Mouse (Mus musculus): ENCODE data around the gene C3ar1. TPM values are rescaled to one million over a fixed set of nuclear protein-coding genes. Genes with fewer than 3 reads are reported as not detected.
A peak's percentile ranks its signal among the peaks of the same experiment; 100 is the strongest.

C3ar1 gene
- total and polyA plus RNA-seq, 3 experiments: 1.9 to 3.7 (median 2.5) TPM

GRCm38 (mm10) chr6:122879781-122880505 lies 24.0 kb upstream of the C3ar1 start:
- Histone ChIP-seq H3K4me3 (no peak overlapping the region), H3K9ac (ENCODE audit: low read depth, low read length) (no peak overlapping the region), H3K36me3 (ENCODE audit: control insufficient read depth, insufficient read depth, low read length) (peaks cover 8% of the 10 kb centered on the region), H3K79me2 (replicated peaks; ENCODE audit: control insufficient read depth, insufficient read depth, low read length) (peaks cover 3% of the 10 kb centered on the region), H3K4me1 (ENCODE audit: control insufficient read depth, insufficient read depth, low read length) (peaks cover 2% of the 10 kb centered on the region; the same call in 1 of the 2 replicates), H3K27me3 (ENCODE audit: control insufficient read depth, insufficient read depth, low read length) (no peaks in the 10 kb centered on the region), H3K27ac (no peak overlapping the region)
- DNase-seq: no peak
- 85% methylated on average over 7 of the region's 7 CpGs for WGBS
- no peak for TF ChIP-seq POLR2A (IDR thresholded peaks at IDR 0.05; ENCODE audit: insufficient read depth, low read depth, low read length)
- no peak for TF ChIP-seq EP300 (IDR thresholded peaks at IDR 0.05; ENCODE audit: insufficient read depth, low read depth, low read length)
- TF ChIP-seq CTCF (IDR thresholded peaks at IDR 0.05): no peak
- intact Hi-C loops (cut with DNase I): no loop called here

- H3K9ac ChIP-seq (ENCODE audit: low read depth, low read length): no peak overlapping the region
- H3K27ac ChIP-seq: no peak overlapping the region
- no peak overlapping the region for H3K4me3 ChIP-seq
- no peaks in the 10 kb centered on the region for H3K27me3 ChIP-seq (ENCODE audit: control insufficient read depth, insufficient read depth, low read length)
- H3K4me1 ChIP-seq (ENCODE audit: control insufficient read depth, insufficient read depth, low read length): peaks cover 2% of the 10 kb centered on the region; the same call in 1 of the 2 replicates
- intact Hi-C loops (cut with DNase I): no loop called here
- H3K36me3 ChIP-seq (ENCODE audit: control insufficient read depth, insufficient read depth, low read length): peaks cover 8% of the 10 kb centered on the region
- TF ChIP-seq POLR2A (IDR thresholded peaks at IDR 0.05; ENCODE audit: insufficient read depth, low read depth, low read length) (no peak), CTCF (IDR thresholded peaks at IDR 0.05) (no peak), EP300 (IDR thresholded peaks at IDR 0.05; ENCODE audit: insufficient read depth, low read depth, low read length) (no peak)
- WGBS: 73% methylated on average over 7 of the region's 7 CpGs
- H3K79me2 ChIP-seq (replicated peaks; ENCODE audit: control insufficient read depth, insufficient read depth, low read length): peaks cover 3% of the 10 kb centered on the region
- no peak for DNase-seq
Observed at GRCm38 (mm10) chr6:122879141-122879735, 23.3 kb upstream of the C3ar1 start.

GRCm38 (mm10) chr6:122874720-122875389 lies 18.9 kb upstream of the C3ar1 start:
- Histone ChIP-seq H3K9ac (ENCODE audit: low read depth, low read length) (peak overlapping the region; percentile 86), H3K36me3 (ENCODE audit: control insufficient read depth, insufficient read depth, low read length) (peaks cover 8% of the 10 kb centered on the region), H3K27me3 (ENCODE audit: control insufficient read depth, insufficient read depth, low read length) (no peaks in the 10 kb centered on the region), H3K79me2 (replicated peaks; ENCODE audit: control insufficient read depth, insufficient read depth, low read length) (peaks cover 3% of the 10 kb centered on the region), H3K4me3 (peak overlapping the region; percentile 94), H3K4me1 (ENCODE audit: control insufficient read depth, insufficient read depth, low read length) (peaks cover 2% of the 10 kb centered on the region; the same call in 1 of the 2 replicates), H3K27ac (peak overlapping the region; percentile 94)
- WGBS: under 1% methylated on average over 31 of the region's 31 CpGs
- TF ChIP-seq POLR2A (IDR thresholded peaks at IDR 0.05; ENCODE audit: insufficient read depth, low read depth, low read length) (no peak), EP300 (IDR thresholded peaks at IDR 0.05; ENCODE audit: insufficient read depth, low read depth, low read length) (no peak), CTCF (IDR thresholded peaks at IDR 0.05) (no peak)
- DNase-seq: no peak
- intact Hi-C loops (cut with DNase I): loop anchor here (2.0 to 5.0 kb wide), 2 partner anchors 64 to 133 kb away; no protein-coding TSS in a partner anchor

- TF ChIP-seq POLR2A (IDR thresholded peaks at IDR 0.05; ENCODE audit: insufficient read depth, low read depth, low read length) (peak; percentile 79), CTCF (IDR thresholded peaks at IDR 0.05) (peak; percentile 96), EP300 (IDR thresholded peaks at IDR 0.05; ENCODE audit: insufficient read depth, low read depth, low read length) (peak; percentile 55)
- Histone ChIP-seq H3K79me2 (replicated peaks; ENCODE audit: control insufficient read depth, insufficient read depth, low read length) (peaks cover 3% of the 10 kb centered on the region), H3K9ac (ENCODE audit: low read depth, low read length) (peak within 1 kb of the TSS; percentile 86), H3K27me3 (ENCODE audit: control insufficient read depth, insufficient read depth, low read length) (no peaks in the 10 kb centered on the region), H3K27ac (peak within 1 kb of the TSS; percentile 94), H3K4me1 (ENCODE audit: control insufficient read depth, insufficient read depth, low read length) (peaks cover 2% of the 10 kb centered on the region; the same call in 1 of the 2 replicates), H3K4me3 (peak within 1 kb of the TSS; percentile 94), H3K36me3 (ENCODE audit: control insufficient read depth, insufficient read depth, low read length) (peaks cover 8% of the 10 kb centered on the region)
- WGBS: 7% methylated on average over 43 of the region's 43 CpGs
- peak; percentile 96 to 97 for DNase-seq
- intact Hi-C loops (cut with DNase I): loop anchor here (2.0 to 5.0 kb wide), 3 partner anchors 63 to 132 kb away; no protein-coding TSS in a partner anchor
Observed at GRCm38 (mm10) chr6:122873871-122874719, 18.1 kb upstream of the C3ar1 start, which contains the start of gene Necap1. TSS of gene Necap1 (plus strand) at chr6:122874474.

GRCm38 (mm10) chr6:122872800-122873199 lies 16.8 kb upstream of the C3ar1 start:
- intact Hi-C loops (cut with DNase I): loop anchor here (2.0 to 5.0 kb wide), 2 partner anchors 68 to 130 kb away; no protein-coding TSS in a partner anchor
- Histone ChIP-seq H3K4me1 (ENCODE audit: control insufficient read depth, insufficient read depth, low read length) (no peaks in the 10 kb centered on the region; the same call in 1 of the 2 replicates), H3K36me3 (ENCODE audit: control insufficient read depth, insufficient read depth, low read length) (peaks cover 6% of the 10 kb centered on the region), H3K4me3 (no peak overlapping the region), H3K79me2 (replicated peaks; ENCODE audit: control insufficient read depth, insufficient read depth, low read length) (peaks cover 2% of the 10 kb centered on the region; the same call in 1 of the 2 replicates), H3K27me3 (ENCODE audit: control insufficient read depth, insufficient read depth, low read length) (no peaks in the 10 kb centered on the region), H3K9ac (ENCODE audit: low read depth, low read length) (no peak overlapping the region), H3K27ac (no peak overlapping the region)
- WGBS: 84% methylated on average over 5 of the region's 5 CpGs
- peak in 1 of 2 experiments; percentile 20 for DNase-seq
- TF ChIP-seq EP300 (IDR thresholded peaks at IDR 0.05; ENCODE audit: insufficient read depth, low read depth, low read length) (no peak), POLR2A (IDR thresholded peaks at IDR 0.05; ENCODE audit: insufficient read depth, low read depth, low read length) (no peak), CTCF (IDR thresholded peaks at IDR 0.05) (no peak)

Data from heart, adult 2 months (tissue).